Mouse (Mus musculus) cerebellum, adult 11 months (tissue): Measurements from ENCODE around the gene Atp6v0b.

ENCODE experiments used
- DNase-seq: peaks from one replicate; pipeline ENCODE4 v3.0.0; 2022

Atp6v0b gene

GRCm38 (mm10) chr4:117908834-117909453 is 21.8 kb upstream of the Atp6v0b start:
- DNase-seq, result no peak

- DNase-seq, result no peak
Observed at GRCm38 (mm10) chr4:117906196-117906595, 19.1 kb upstream of the Atp6v0b start.

GRCm38 (mm10) chr4:117904761-117905160 is 17.6 kb upstream of the Atp6v0b start:
- no peak for DNase-seq

GRCm38 (mm10) chr4:117904094-117904493 is 17.0 kb upstream of the Atp6v0b start:
- no peak for DNase-seq

- DNase-seq, result no peak
Observed at GRCm38 (mm10) chr4:117898111-117898510, 11.0 kb upstream of the Atp6v0b start.

GRCm38 (mm10) chr4:117896031-117896430 is 8.9 kb upstream of the Atp6v0b start:
- peak; percentile 68 for DNase-seq

- DNase-seq, result no peak
Observed at GRCm38 (mm10) chr4:117895339-117895738, 8.2 kb upstream of the Atp6v0b start.

- no peak for DNase-seq
Observed at GRCm38 (mm10) chr4:117894601-117895000, 7.5 kb upstream of the Atp6v0b start.

GRCm38 (mm10) chr4:117893376-117893775 is 6.2 kb upstream of the Atp6v0b start:
- DNase-seq, result no peak

- DNase-seq, result peak; percentile 82
Observed at GRCm38 (mm10) chr4:117891738-117892161, 4.6 kb upstream of the Atp6v0b start, which contains the start of gene Dph2. TSS of gene Dph2 (minus strand) at chr4:117892032.

GRCm38 (mm10) chr4:117890750-117891149 is 3.6 kb upstream of the Atp6v0b start:
- no peak for DNase-seq

- DNase-seq, result no peak
Observed at GRCm38 (mm10) chr4:117890031-117890430, 2.9 kb upstream of the Atp6v0b start.

GRCm38 (mm10) chr4:117889471-117889870 is 2.3 kb upstream of the Atp6v0b start:
- no peak for DNase-seq

GRCm38 (mm10) chr4:117887920-117888319 is 787 bp upstream of the Atp6v0b start:
- DNase-seq, result no peak

GRCm38 (mm10) chr4:117886644-117887043 is 489 bp downstream of the Atp6v0b start:
- no peak for DNase-seq

GRCm38 (mm10) chr4:117885994-117886393 is 1.1 kb downstream of the Atp6v0b start:
- no peak for DNase-seq

- DNase-seq, result no peak
Observed at GRCm38 (mm10) chr4:117885093-117885492, 2.0 kb downstream of the Atp6v0b start.

- no peak for DNase-seq
Observed at GRCm38 (mm10) chr4:117884146-117884545, 3.0 kb downstream of the Atp6v0b start.

GRCm38 (mm10) chr4:117882701-117883691 is 4.1 kb downstream of the Atp6v0b start, which contains the start of gene B4galt2:
TSS of gene B4galt2 (minus strand) at chr4:117883487.
- DNase-seq, result peak; percentile 62

- no peak for DNase-seq
Observed at GRCm38 (mm10) chr4:117878703-117879102, 8.4 kb downstream of the Atp6v0b start.

GRCm38 (mm10) chr4:117878301-117878700 is 8.8 kb downstream of the Atp6v0b start:
- DNase-seq, result no peak

GRCm38 (mm10) chr4:117873615-117874014 is 13.5 kb downstream of the Atp6v0b start:
- no peak for DNase-seq

- no peak for DNase-seq
Observed at GRCm38 (mm10) chr4:117872471-117872886, 14.7 kb downstream of the Atp6v0b start, which contains the start of gene Ccdc24. TSS of gene Ccdc24 (minus strand) at chr4:117872557.

GRCm38 (mm10) chr4:117871787-117872186 is 15.3 kb downstream of the Atp6v0b start:
- no peak for DNase-seq
